Mouse (Mus musculus): ENCODE measurements around the gene Ercc2.

- TF ChIP-seq CTCF (IDR thresholded peaks at IDR 0.05; ENCODE audit: low read depth), result no peak
- no peak for TF ChIP-seq EP300 (IDR thresholded peaks at IDR 0.05; ENCODE audit: low read depth)
Measured at GRCm38 (mm10) chr7:19338596-19338995, 43.2 kb upstream of the Ercc2 start.

Measured in liver, embryonic 14.5 days (tissue).